Mouse (Mus musculus): Measurements from ENCODE around the gene Selp.

GRCm38 (mm10) chr1:164076441-164076840 lies 38.6 kb upstream of the Selp start:
- TF ChIP-seq TAL1 (IDR thresholded peaks at IDR 0.05; ENCODE audit: low read length), result no peak
- no peak for TF ChIP-seq GATA1 (IDR thresholded peaks at IDR 0.05; ENCODE audit: low read length)
